Mouse (Mus musculus): ENCODE results near the gene Ptger1.

- TF ChIP-seq CTCF (conservative IDR thresholded peaks at IDR 0.05; ENCODE audit: insufficient read depth, insufficient read length, low read depth, low read length) (no peak), POLR2A (IDR thresholded peaks at IDR 0.05; ENCODE audit: low read depth, low read length) (no peak)
Observed at GRCm38 (mm10) chr8:83647511-83647910, 19.0 kb upstream of the Ptger1 start.

Data from kidney, adult 2 months (tissue).